Mouse (Mus musculus) CH12.LX (cell line): ENCODE results near the gene Mrps22.

Experiments
- CTCF ChIP-seq, 2 experiments: IDR thresholded peaks in 1 of 2; conservative IDR thresholded peaks in 1 of 2; 2 replicates each; pipeline ENCODE4 v1.5.1; 2011 to 2012; ENCODE audit warnings: low read depth in 2 of 2, low read length in 2 of 2, improper control_type of control experiment in 1 of 2, inconsistent platforms in 1 of 2, mild to moderate bottlenecking in 1 of 2, moderate library complexity in 1 of 2
- E2F4 ChIP-seq: IDR thresholded peaks from 2 replicates; pipeline ENCODE4 v1.6.1; 2011; ENCODE audit warnings: low read depth, low read length, improper control_type of control experiment; ENCODE audit not compliant: insufficient replicate concordance
- EP300 ChIP-seq: IDR thresholded peaks from 2 replicates; pipeline ENCODE4 v1.6.1; 2011; ENCODE audit warnings: low read length, improper control_type of control experiment
- ETS1 ChIP-seq: conservative IDR thresholded peaks from 2 replicates; pipeline ENCODE4 v1.6.1; 2012; ENCODE audit warnings: low read depth, mild to moderate bottlenecking, inconsistent platforms, low read length, improper control_type of control experiment, moderate library complexity
- HCFC1 ChIP-seq: IDR thresholded peaks from 2 replicates; pipeline ENCODE4 v1.6.1; 2012; ENCODE audit warnings: low read depth, mild to moderate bottlenecking, inconsistent platforms, low read length, improper control_type of control experiment
- MAZ ChIP-seq: IDR thresholded peaks from 2 replicates; pipeline ENCODE4 v1.6.1; 2012; ENCODE audit warnings: low read depth, mild to moderate bottlenecking, inconsistent platforms, low read length, improper control_type of control experiment, moderate library complexity
- POLR2A ChIP-seq: IDR thresholded peaks from 2 replicates; pipeline ENCODE4 v1.6.1; 2011; ENCODE audit warnings: low read depth, mild to moderate bottlenecking, improper control_type of control experiment, low read length
- POLR2AphosphoS2 ChIP-seq: IDR thresholded peaks from 2 replicates; pipeline ENCODE4 v1.6.1; 2011; ENCODE audit warnings: low read depth, low read length, improper control_type of control experiment
- RAD21 ChIP-seq: IDR thresholded peaks from 2 replicates; pipeline ENCODE4 v1.6.1; 2011; ENCODE audit warnings: low read depth, mild to moderate bottlenecking, low read length, improper control_type of control experiment, moderate library complexity
- RCOR1 ChIP-seq: conservative IDR thresholded peaks from 2 replicates; pipeline ENCODE4 v1.6.1; 2012; ENCODE audit warnings: low read depth, mild to moderate bottlenecking, inconsistent platforms, low read length, improper control_type of control experiment
- TCF12 ChIP-seq: IDR thresholded peaks from 2 replicates; pipeline ENCODE4 v1.6.1; 2014; ENCODE audit warnings: low read depth, mild to moderate bottlenecking, inconsistent platforms, low read length, improper control_type of control experiment
- ZC3H11A ChIP-seq: IDR thresholded peaks from 2 replicates; pipeline ENCODE4 v1.6.1; 2012; ENCODE audit warnings: low read depth, mild to moderate bottlenecking, inconsistent platforms, low read length, improper control_type of control experiment

DNA sequence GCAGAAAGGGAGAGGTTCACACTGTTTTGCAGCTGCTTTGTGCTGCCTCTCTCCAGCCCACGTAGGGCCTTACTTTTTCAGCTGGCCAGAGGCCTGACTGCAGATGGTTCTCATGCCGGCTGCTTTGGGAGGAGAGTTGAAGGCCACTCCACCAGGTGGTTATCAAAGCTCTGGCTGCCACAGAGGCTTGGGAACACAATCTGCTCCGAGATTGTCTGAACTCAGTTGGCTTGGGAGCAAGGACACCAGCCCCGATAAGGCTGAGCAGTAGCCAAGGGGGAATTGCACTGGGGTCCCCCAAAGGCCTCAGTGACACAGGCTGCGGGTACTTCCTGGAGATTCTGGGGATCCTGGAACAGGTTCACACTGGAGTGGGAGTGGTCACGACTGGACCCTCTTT is 40.7 kb upstream of the Mrps22 start:
- TF ChIP-seq CTCF (conservative IDR thresholded peaks at IDR 0.05 in 1 of 2, IDR thresholded peaks at IDR 0.05 in 1 of 2; ENCODE audit: low read depth in 2 of 2, low read length in 2 of 2) = no peak
- TF ChIP-seq EP300 = no peak
- no peak for TF ChIP-seq RCOR1
- no peak for TF ChIP-seq RAD21
- TF ChIP-seq HCFC1 = no peak
- no peak for TF ChIP-seq MAZ
- TF ChIP-seq E2F4 = no peak
- TF ChIP-seq ZC3H11A = no peak
- no peak for TF ChIP-seq POLR2AphosphoS2
- no peak for TF ChIP-seq TCF12
- no peak for TF ChIP-seq POLR2A
- TF ChIP-seq ETS1 = no peak
